In the genomic region with DNA sequence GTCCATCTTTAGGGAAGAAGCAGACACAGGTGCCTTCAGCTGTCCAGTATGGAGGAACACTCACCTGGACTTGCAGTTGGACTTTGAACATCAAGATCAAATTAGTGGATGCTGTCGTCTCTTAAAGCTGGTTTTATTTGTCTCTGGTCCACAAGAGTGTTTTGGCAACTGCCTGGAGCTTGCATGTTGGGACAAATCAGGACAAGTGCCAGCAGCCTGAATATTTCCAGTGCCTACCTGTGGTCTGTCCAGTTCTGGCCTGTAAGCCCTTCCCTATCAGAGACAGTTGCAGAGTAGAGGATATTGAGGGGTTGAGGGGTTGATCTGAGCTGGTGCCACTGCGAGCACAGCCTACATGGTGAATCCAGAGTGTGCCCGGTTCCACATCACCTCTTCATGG, we compare ENCODE assay signal across 33 mouse cellular contexts. TPM values are rescaled to one million over a fixed set of nuclear protein-coding genes. Genes with fewer than 3 reads are reported as not detected.
DNase-seq lines count a peak whose midpoint lies in the region; ATAC-seq and TF ChIP-seq lines count a peak whose summit lies in the region.
"Had no signal": no experiment of that assay in that cellular context is flagged by ENCODE, and none has a peak within 500 bp of the region (broad histone marks: within the 10 kb centered on the region; RNA-seq: fewer than 3 reads in every experiment).

No protein-coding gene starts in this region.

- no peak overlapping the region for H3K9ac ChIP-seq in forebrain, postnatal 0 days
- no peak overlapping the region for H3K9ac ChIP-seq in forebrain, embryonic 12.5 days
- H3K9ac ChIP-seq: embryonic facial prominence, embryonic 13.5 days; limb, embryonic 15.5 days; liver, embryonic 13.5 days; midbrain, embryonic 15.5 days had no signal

- no peaks in the 10 kb centered on the region for H3K27me3 ChIP-seq in forebrain, postnatal 0 days (ENCODE audit: insufficient read depth, low read length)
- H3K27me3 ChIP-seq in forebrain, embryonic 12.5 days: no peaks in the 10 kb centered on the region
- H3K27me3 ChIP-seq: CH12.LX; embryonic facial prominence, embryonic 13.5 days; limb, embryonic 15.5 days; liver, embryonic 13.5 days; midbrain, embryonic 15.5 days had no signal

- no peak overlapping the region for H3K27ac ChIP-seq in forebrain, postnatal 0 days (ENCODE audit: low read depth, low read length)
- no peak overlapping the region for H3K27ac ChIP-seq in forebrain, embryonic 12.5 days
- H3K27ac ChIP-seq in layer of hippocampus, adult 2 months: peak overlapping the region; percentile 74; the same call in 1 of the 2 replicates
- H3K27ac ChIP-seq: embryonic facial prominence, embryonic 13.5 days; forebrain, embryonic 10.5 days; kidney, postnatal 0 days; limb, embryonic 10.5 days; limb, embryonic 15.5 days; liver, embryonic 13.5 days; midbrain, embryonic 15.5 days; stomach, postnatal 0 days had no signal

- H3K9me3 ChIP-seq in forebrain, postnatal 0 days (ENCODE audit: low read length): no peaks in the 10 kb centered on the region
- H3K9me3 ChIP-seq in forebrain, embryonic 12.5 days: no peaks in the 10 kb centered on the region
- H3K9me3 ChIP-seq: embryonic facial prominence, embryonic 13.5 days; forebrain, embryonic 10.5 days; limb, embryonic 10.5 days; limb, embryonic 15.5 days; liver, embryonic 13.5 days; midbrain, embryonic 15.5 days had no signal

- no peak overlapping the region for H3K4me2 ChIP-seq in forebrain, postnatal 0 days (ENCODE audit: low read depth)
- H3K4me2 ChIP-seq in forebrain, embryonic 12.5 days: no peak overlapping the region
- H3K4me2 ChIP-seq: embryonic facial prominence, embryonic 13.5 days; heart, embryonic 11.5 days; limb, embryonic 15.5 days; liver, embryonic 13.5 days; midbrain, embryonic 15.5 days had no signal

- WGBS in forebrain, postnatal 0 days: 88% methylated on average over 3 of the region's 3 CpGs
- 98% methylated on average over 3 of the region's 3 CpGs for WGBS in forebrain, embryonic 12.5 days

- no peak for TF ChIP-seq CTCF in forebrain, postnatal 0 days (IDR thresholded peaks at IDR 0.05; ENCODE audit: low read depth)
- TF ChIP-seq CTCF in layer of hippocampus, adult 2 months (conservative IDR thresholded peaks at IDR 0.05): no peak

- no peak overlapping the region for H3K4me3 ChIP-seq in forebrain, postnatal 0 days (ENCODE audit: low read depth, low read length)
- no peak overlapping the region for H3K4me3 ChIP-seq in forebrain, embryonic 12.5 days (replicated peaks)
- no peak overlapping the region for H3K4me3 ChIP-seq in layer of hippocampus, adult 2 months
- H3K4me3 ChIP-seq: embryonic facial prominence, embryonic 13.5 days; forebrain, embryonic 10.5 days; limb, embryonic 10.5 days; limb, embryonic 15.5 days; liver, embryonic 13.5 days; midbrain, embryonic 15.5 days had no signal

- peak; percentile 19 for DNase-seq in cerebellum, adult 11-12 months
- DNase-seq in cerebellum, postnatal 4 days (ENCODE audit: low spot score in 2 of 2): no peak
- DNase-seq in forebrain, postnatal 0 days: peak; percentile 17
- no peak for DNase-seq in layer of hippocampus, adult 2 months (ENCODE audit: low spot score in 2 of 2)
- no peak for DNase-seq in layer of hippocampus, postnatal 14 days (ENCODE audit: low spot score in 2 of 2)
- peak; percentile 35 to 43 for DNase-seq in urinary bladder, postnatal 36 days (ENCODE audit: low spot score in 2 of 2)
- DNase-seq in urinary bladder, postnatal 4 days (ENCODE audit: low spot score in 2 of 2): no peak
- DNase-seq: adrenal gland, adult 2 months; adrenal gland, postnatal 36 days; gastrocnemius, postnatal 36 days; heart, adult 18-20 months; heart, postnatal 36 days; kidney, adult 8-10 months; kidney, postnatal 4 days; liver, embryonic 13.5 days; lung, adult 18-20 months; right cerebral cortex, postnatal 4 days; thymus, adult 18-20 months; thymus, postnatal 25 days had no signal

- H3K36me3 ChIP-seq in forebrain, postnatal 0 days (ENCODE audit: insufficient read depth): peaks cover 85% of the 10 kb centered on the region
- H3K36me3 ChIP-seq in forebrain, embryonic 12.5 days (replicated peaks): peaks cover 84% of the 10 kb centered on the region

- no peak; the same call in 1 of the 2 replicates for ATAC-seq in forebrain, postnatal 0 days
- ATAC-seq in forebrain, embryonic 12.5 days (ENCODE audit: low FRiP score): no peak
- ATAC-seq: activated CD4-positive, CD25-positive, alpha-beta regulatory T cell, adult 4 months; intestine, embryonic 16.5 days; lung, postnatal 0 days; midbrain, embryonic 15.5 days had no signal

- H3K4me1 ChIP-seq in forebrain, postnatal 0 days (ENCODE audit: insufficient read depth): no peaks in the 10 kb centered on the region
- H3K4me1 ChIP-seq in forebrain, embryonic 12.5 days: no peaks in the 10 kb centered on the region
- H3K4me1 ChIP-seq: liver, embryonic 13.5 days; midbrain, embryonic 15.5 days had no signal

RNA-seq across cellular contexts. Expression of gene Ykt6, which starts 11.3 kb away (rescaled TPM):
- total RNA-seq in forebrain, postnatal 0 days (2014; rRNA removed): 181 and 195 TPM in 2 replicates
- 101 and 102 TPM in 2 replicates for polyA plus RNA-seq in forebrain, postnatal 0 days (2015; fragmentation: Nextera tagmentation; extraction: Ambion mirVana)
- polyA plus RNA-seq in forebrain, embryonic 12.5 days (2016; fragmentation: Nextera tagmentation; extraction: Ambion mirVana): 58.4 and 59.8 TPM in 2 replicates
- total RNA-seq in layer of hippocampus, adult 2 months (2021): 10 to 100 TPM; 63.4 to 71.4 TPM
- total RNA-seq in layer of hippocampus, postnatal 14 days (2021): 10 to 100 TPM; 84.7 to 85.3 TPM

RNA-seq across cellular contexts. Expression of gene Gck, which starts 16.9 kb away (rescaled TPM):
- 8.6 and 12.9 TPM in 2 replicates for total RNA-seq in forebrain, postnatal 0 days (2014; rRNA removed)
- 7.1 and 7.2 TPM in 2 replicates for polyA plus RNA-seq in forebrain, postnatal 0 days (2015; fragmentation: Nextera tagmentation; extraction: Ambion mirVana)
- 2.9 and 3.5 TPM in 2 replicates for polyA plus RNA-seq in forebrain, embryonic 12.5 days (2016; fragmentation: Nextera tagmentation; extraction: Ambion mirVana)
- total RNA-seq in layer of hippocampus, adult 2 months (2021): 1 to 10 TPM; 2.4 to 3.3 TPM
- total RNA-seq in layer of hippocampus, postnatal 14 days (2021): 1 to 10 TPM; 1.3 to 1.9 TPM
- polyA plus RNA-seq: activated CD4-positive, CD25-positive, alpha-beta regulatory T cell, adult 4 months; C2C12 had no signal

Comparison
In these comparisons a context has a peak if more than half of its experiments do, and no peak if none do; other contexts are left out.
1. DNase-seq: peak in cerebellum, adult 11-12 months (single experiment), forebrain, postnatal 0 days (single experiment) and urinary bladder, postnatal 36 days (2 of 2); none in cerebellum, postnatal 4 days (0 of 2), layer of hippocampus, adult 2 months (0 of 2), layer of hippocampus, postnatal 14 days (0 of 2) and urinary bladder, postnatal 4 days (0 of 2).